Mouse (Mus musculus) gastrocnemius, adult 2 months (tissue): ENCODE measurements at regions not wholly inside any gene's neighbourhood (a gene's known extent, or its start where the extent isn't known, plus 50 kb on each side); places are given as distances from the start of the nearest gene placed in this dataset.
A peak's percentile ranks its signal among the peaks of the same experiment; 100 is the strongest.

Source experiments
- DNase-seq: peaks from one replicate; pipeline ENCODE4 v3.0.0; 2022
- H3K27ac ChIP-seq: fragments of 200-600 bp; 2 replicates; pipeline ENCODE4 v1.8.1; 2022; ENCODE audit warnings: mild to moderate bottlenecking
- H3K4me3 ChIP-seq: fragments of 200-600 bp; 2 replicates; pipeline ENCODE4 v1.8.1; 2022; ENCODE audit warnings: mild to moderate bottlenecking, moderate library complexity
- CTCF ChIP-seq: fragments of 200-600 bp; IDR thresholded peaks from 2 replicates; pipeline ENCODE4 v1.8.1; 2022; ENCODE audit warnings: antibody characterized with exemption, mild to moderate bottlenecking, moderate library complexity
- intact Hi-C: fragments of 180-260 bp; cut with DNase I; formaldehyde crosslinking; loops from one replicate; pipeline ENCODE4 v1.15.1; 2025

- H3K4me3 ChIP-seq = no peak overlapping the region
- no peak for DNase-seq
- intact Hi-C loops = no loop called here
- H3K27ac ChIP-seq = no peak overlapping the region
- TF ChIP-seq CTCF = no peak
Observed at GRCm38 (mm10) chr3:21423139-21423538, 653.3 kb upstream of the Tbl1xr1 start.

GRCm38 (mm10) chr3:21426538-21426937 lies 649.9 kb upstream of the Tbl1xr1 start:
- intact Hi-C loops = no loop called here
- Histone ChIP-seq H3K4me3 (no peak overlapping the region), H3K27ac (no peak overlapping the region)
- no peak for DNase-seq
- TF ChIP-seq CTCF = no peak

GRCm38 (mm10) chr3:21427408-21428031 lies 648.9 kb upstream of the Tbl1xr1 start:
- peak overlapping the region; percentile 35; the same call in 1 of the 2 replicates for H3K27ac ChIP-seq
- DNase-seq = no peak
- no peak overlapping the region for H3K4me3 ChIP-seq
- intact Hi-C loops = no loop called here
- TF ChIP-seq CTCF = no peak

GRCm38 (mm10) chr3:21428120-21428519 lies 648.3 kb upstream of the Tbl1xr1 start:
- Histone ChIP-seq H3K27ac (peak overlapping the region; percentile 35; the same call in 1 of the 2 replicates), H3K4me3 (no peak overlapping the region)
- intact Hi-C loops = no loop called here

GRCm38 (mm10) chr3:21464245-21464644 lies 612.2 kb upstream of the Tbl1xr1 start:
- intact Hi-C loops = no loop called here
- Histone ChIP-seq H3K27ac (no peak overlapping the region), H3K4me3 (no peak overlapping the region)
- TF ChIP-seq CTCF = no peak
- no peak for DNase-seq

More at GRCm38 (mm10) chr3:21428120-21428519, 648.3 kb upstream of the Tbl1xr1 start:
- no peak for TF ChIP-seq CTCF
- no peak for DNase-seq

GRCm38 (mm10) chr3:21466113-21466645 lies 610.3 kb upstream of the Tbl1xr1 start:
- TF ChIP-seq CTCF = no peak
- no peak for DNase-seq
- no peak overlapping the region for H3K27ac ChIP-seq
- H3K4me3 ChIP-seq = no peak overlapping the region
- intact Hi-C loops = no loop called here

- intact Hi-C loops = no loop called here
Observed at GRCm38 (mm10) chr3:21477366-21477765, 599.1 kb upstream of the Tbl1xr1 start.

GRCm38 (mm10) chr3:21479021-21479795 lies 597.2 kb upstream of the Tbl1xr1 start:
- no peak for TF ChIP-seq CTCF
- no peak overlapping the region for H3K4me3 ChIP-seq
- H3K27ac ChIP-seq = peak overlapping the region; percentile 70
- peak; percentile 61 for DNase-seq
- intact Hi-C loops = no loop called here

More at GRCm38 (mm10) chr3:21477366-21477765, 599.1 kb upstream of the Tbl1xr1 start:
- Histone ChIP-seq H3K27ac (no peak overlapping the region), H3K4me3 (no peak overlapping the region)
- TF ChIP-seq CTCF = no peak
- no peak for DNase-seq

GRCm38 (mm10) chr3:21479846-21480245 lies 596.6 kb upstream of the Tbl1xr1 start:
- TF ChIP-seq CTCF = no peak
- intact Hi-C loops = loop anchor here (10.0 kb wide), 1 partner anchor 595 kb away; the partner anchor contains the start of gene Tbl1xr1
- Histone ChIP-seq H3K4me3 (no peak overlapping the region), H3K27ac (peak overlapping the region; percentile 70)
- DNase-seq = no peak

GRCm38 (mm10) chr3:21484052-21484451 lies 592.4 kb upstream of the Tbl1xr1 start:
- Histone ChIP-seq H3K4me3 (no peak overlapping the region), H3K27ac (no peak overlapping the region)
- no peak for TF ChIP-seq CTCF
- peak; percentile 50 for DNase-seq
- intact Hi-C loops = loop anchor here (10.0 kb wide), 1 partner anchor 591 kb away; the partner anchor contains the start of gene Tbl1xr1

GRCm38 (mm10) chr3:21485454-21485853 lies 591.0 kb upstream of the Tbl1xr1 start:
- no peak overlapping the region for H3K4me3 ChIP-seq
- no peak for TF ChIP-seq CTCF
- intact Hi-C loops = loop anchor here (10.0 kb wide), 1 partner anchor 589 kb away; the partner anchor contains the start of gene Tbl1xr1
- no peak overlapping the region for H3K27ac ChIP-seq
- DNase-seq = no peak

- Histone ChIP-seq H3K27ac (no peak overlapping the region), H3K4me3 (no peak overlapping the region)
- TF ChIP-seq CTCF = no peak
- no peak for DNase-seq
- intact Hi-C loops = loop anchor here (10.0 kb wide), 1 partner anchor 585 kb away; the partner anchor contains the start of gene Tbl1xr1
Observed at GRCm38 (mm10) chr3:21489547-21489946, 586.9 kb upstream of the Tbl1xr1 start.

- no peak overlapping the region for H3K27ac ChIP-seq
Observed at GRCm38 (mm10) chr3:21492413-21492812, 584.0 kb upstream of the Tbl1xr1 start.

More at GRCm38 (mm10) chr3:21492413-21492812, 584.0 kb upstream of the Tbl1xr1 start:
- DNase-seq = no peak
- peak; percentile 39; the same call in 1 of the 2 replicates for TF ChIP-seq CTCF
- intact Hi-C loops = loop anchor here (5.0 kb wide), 1 partner anchor 445 kb away; no protein-coding TSS in a partner anchor
- no peak overlapping the region for H3K4me3 ChIP-seq
